Mouse (Mus musculus) heart, embryonic 16.5 days (tissue): ENCODE measurements around the gene BC003965. TPM values are rescaled to one million over a fixed set of nuclear protein-coding genes. Genes with fewer than 3 reads are reported as not detected.
A peak's percentile ranks its signal among the peaks of the same experiment; 100 is the strongest.

Source experiments
- ATAC-seq: fragments of 200-750 bp; cut with Nextera tagmentation; replicated peaks from 2 replicates; pipeline ENCODE4 v1.8.0; 2017; ENCODE audit warnings: moderate number of reproducible peaks; ENCODE audit not compliant: insufficient read depth, low FRiP score; ENCODE audit errors: extremely low read depth
- H3K27ac ChIP-seq: fragments of 300-500 bp; sonication (generic); 2 replicates; pipeline ENCODE4 v1.5.1; 2014; ENCODE audit warnings: mild to moderate bottlenecking, low read length, control low read depth, moderate library complexity
- H3K27me3 ChIP-seq: fragments of 300-500 bp; sonication (generic); 2 replicates; pipeline ENCODE4 v1.6.1; 2014; ENCODE audit warnings: low read length, mixed read lengths; ENCODE audit not compliant: control insufficient read depth, insufficient read depth
- H3K36me3 ChIP-seq: fragments of 300-500 bp; sonication (generic); 2 replicates; pipeline ENCODE4 v1.6.1; 2014; ENCODE audit not compliant: control insufficient read depth, insufficient read depth
- H3K4me1 ChIP-seq: fragments of 300-500 bp; sonication (generic); 2 replicates; pipeline ENCODE4 v1.6.1; 2014; ENCODE audit warnings: low read length, mixed read lengths; ENCODE audit not compliant: control insufficient read depth, insufficient read depth
- H3K4me2 ChIP-seq: fragments of 300-500 bp; sonication (generic); 2 replicates; pipeline ENCODE4 v1.6.1; 2014; ENCODE audit warnings: low read depth, mild to moderate bottlenecking, control low read depth, low read length
- H3K4me3 ChIP-seq: fragments of 300-500 bp; sonication (generic); 2 replicates; pipeline ENCODE4 v1.5.1; 2014; ENCODE audit warnings: mild to moderate bottlenecking, control low read depth, low read length
- H3K9ac ChIP-seq: fragments of 300-500 bp; sonication (generic); 2 replicates; pipeline ENCODE4 v1.6.1; 2014; ENCODE audit warnings: low read length, control low read depth
- H3K9me3 ChIP-seq: fragments of 300-500 bp; sonication (generic); replicated peaks from 2 replicates; pipeline ENCODE4 v1.6.1; 2016; ENCODE audit warnings: low read length; ENCODE audit not compliant: control insufficient read depth
- WGBS: fragments of 180-500 bp; shearing (Covaris S2); extraction: QIAGEN DNeasy Blood & Tissue Kit; methylation state at CpG from one replicate; pipeline ENCODE4 v1.1.7; 2014; 5-methylcytosine and 5-hydroxymethylcytosine counted together
- polyA plus RNA-seq: library from polyadenylated mRNA; unstranded; fragments of >200 nt; fragmentation: Nextera tagmentation; extraction: Ambion mirVana; gene quantifications from 2 replicates; pipeline ENCODE4 v1.2.1, GENCODE M21; 2015

The BC003965 gene
- polyA plus RNA-seq, 1 experiment from 2014 or later: 29.6 TPM

DNA sequence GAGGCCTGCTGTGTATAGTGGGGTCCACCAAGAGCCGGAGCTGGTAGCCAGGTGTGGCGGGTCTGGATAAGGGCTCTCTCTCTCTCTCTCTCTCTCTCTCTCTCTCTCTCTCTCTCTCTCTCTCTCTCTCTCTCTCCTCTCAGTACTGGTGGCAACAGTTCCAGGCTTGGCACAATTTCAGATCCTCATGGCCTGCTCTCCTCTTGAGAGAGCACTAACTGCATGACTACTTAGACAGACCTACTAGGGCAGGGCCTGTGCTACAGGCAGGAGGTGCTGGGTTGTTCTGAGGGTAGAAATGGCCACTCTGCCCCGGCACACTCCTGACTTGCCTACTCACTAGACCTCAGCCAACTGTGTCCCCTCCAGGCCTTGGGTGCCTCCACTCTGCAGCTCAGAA lies 11.8 kb upstream of the BC003965 start:
- no peak overlapping the region for H3K27ac ChIP-seq
- H3K27me3 ChIP-seq: 0 out of 2 replicates have a peak, but pooled peaks cover 2% of the 10 kb centered on the region
- WGBS: 79% methylated on average over 3 of the region's 3 CpGs
- no peak; the same call in 1 of the 2 replicates for ATAC-seq
- H3K4me3 ChIP-seq: no peak overlapping the region
- H3K4me2 ChIP-seq: no peak overlapping the region
- no peaks in the 10 kb centered on the region for H3K36me3 ChIP-seq
- H3K9ac ChIP-seq: no peak overlapping the region
- no peaks in the 10 kb centered on the region for H3K9me3 ChIP-seq
- H3K4me1 ChIP-seq: no peaks in the 10 kb centered on the region

DNA sequence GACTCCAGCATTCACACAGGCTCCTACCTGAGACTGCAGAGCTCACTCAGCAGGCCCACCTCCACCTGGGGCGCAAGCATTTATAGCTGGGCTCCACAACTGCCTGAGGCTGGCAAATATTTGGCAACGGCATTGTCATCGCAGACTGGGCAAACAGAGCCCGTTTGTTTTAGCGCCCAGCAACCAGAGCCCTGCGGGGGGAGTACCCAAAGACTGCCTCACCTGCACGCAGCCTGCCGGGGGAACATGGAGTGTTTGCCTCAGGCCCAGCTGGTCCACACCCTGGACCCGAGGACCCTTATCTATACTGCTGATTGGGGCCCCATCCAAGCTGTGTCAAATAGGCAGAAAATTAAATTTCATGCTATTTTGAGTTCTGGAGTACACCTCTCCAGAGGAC lies 8.9 kb upstream of the BC003965 start, which contains the start of gene Gm38655:
TSS of gene Gm38655 (minus strand) at position 61 of the 400 bp plus-strand sequence.
- H3K4me2 ChIP-seq: no peak within 1 kb of the TSS
- no peaks in the 10 kb centered on the region for H3K9me3 ChIP-seq
- no peaks in the 10 kb centered on the region for H3K4me1 ChIP-seq
- no peak within 1 kb of the TSS for H3K27ac ChIP-seq
- WGBS: 68% methylated on average over 9 of the region's 9 CpGs
- ATAC-seq: no peak
- H3K27me3 ChIP-seq: 0 out of 2 replicates have a peak, but pooled peaks cover 2% of the 10 kb centered on the region
- no peak within 1 kb of the TSS for H3K4me3 ChIP-seq
- no peak within 1 kb of the TSS for H3K9ac ChIP-seq
- H3K36me3 ChIP-seq: no peaks in the 10 kb centered on the region

DNA sequence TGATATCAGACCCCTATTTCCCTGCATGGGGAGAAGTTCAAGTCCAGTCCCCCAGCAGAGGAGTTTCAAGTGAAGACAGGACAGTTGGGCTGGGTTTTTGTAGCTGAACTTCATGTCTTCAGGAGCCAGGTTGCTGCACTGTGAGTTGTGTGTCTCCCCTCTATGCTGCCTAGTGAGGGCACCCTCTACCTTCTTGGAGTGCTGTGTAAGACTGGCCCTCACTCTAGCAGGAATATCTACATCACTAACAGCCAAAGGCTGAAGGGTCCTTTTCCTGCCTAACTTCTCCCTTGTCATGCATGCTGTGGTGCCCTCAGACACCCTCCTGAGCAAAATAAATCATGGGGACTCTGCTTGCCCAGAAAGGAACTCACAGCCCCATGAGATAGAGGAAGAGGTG lies 1.1 kb upstream of the BC003965 start:
- no peak for ATAC-seq
- H3K27ac ChIP-seq: no peak overlapping the region
- H3K4me3 ChIP-seq: no peak overlapping the region
- no peak overlapping the region for H3K9ac ChIP-seq
- peaks cover 2% of the 10 kb centered on the region; the same call in 1 of the 2 replicates for H3K36me3 ChIP-seq
- H3K9me3 ChIP-seq: no peaks in the 10 kb centered on the region
- H3K4me1 ChIP-seq: peaks cover 11% of the 10 kb centered on the region
- H3K4me2 ChIP-seq: peak overlapping the region; percentile 99
- H3K27me3 ChIP-seq: 0 out of 2 replicates have a peak, but pooled peaks cover 7% of the 10 kb centered on the region

DNA sequence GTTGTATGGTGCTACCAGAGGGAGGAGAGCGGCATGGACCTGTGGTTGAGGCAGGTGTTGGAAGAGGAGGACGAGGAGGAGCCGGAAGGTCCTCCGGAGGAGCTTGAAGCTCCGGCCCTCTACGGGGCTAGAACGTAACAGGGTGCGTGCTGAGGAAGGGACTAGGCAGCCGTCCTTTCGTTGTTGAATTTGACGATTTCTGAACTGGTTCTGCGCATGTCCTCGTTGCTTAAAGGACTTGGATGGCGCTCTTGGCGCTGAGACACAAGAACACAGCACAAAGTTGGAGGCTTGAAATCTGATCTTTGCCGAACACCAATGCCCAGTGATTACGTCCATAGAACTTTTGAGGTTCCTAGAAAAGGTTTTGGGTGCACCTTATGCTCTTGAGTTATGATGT lies 607 bp downstream of the BC003965 start:
- WGBS: 6% methylated on average over 17 of the region's 17 CpGs
- no peaks in the 10 kb centered on the region for H3K9me3 ChIP-seq
- peak overlapping the region; percentile 99 for H3K4me2 ChIP-seq
- peaks cover 2% of the 10 kb centered on the region; the same call in 1 of the 2 replicates for H3K36me3 ChIP-seq
- H3K27me3 ChIP-seq: 0 out of 2 replicates have a peak, but pooled peaks cover 7% of the 10 kb centered on the region
- H3K4me3 ChIP-seq: peak overlapping the region; percentile 94
- no peak for ATAC-seq
- peaks cover 21% of the 10 kb centered on the region for H3K4me1 ChIP-seq
- peak overlapping the region; percentile 71 for H3K27ac ChIP-seq
- H3K9ac ChIP-seq: peak overlapping the region; percentile 93

DNA sequence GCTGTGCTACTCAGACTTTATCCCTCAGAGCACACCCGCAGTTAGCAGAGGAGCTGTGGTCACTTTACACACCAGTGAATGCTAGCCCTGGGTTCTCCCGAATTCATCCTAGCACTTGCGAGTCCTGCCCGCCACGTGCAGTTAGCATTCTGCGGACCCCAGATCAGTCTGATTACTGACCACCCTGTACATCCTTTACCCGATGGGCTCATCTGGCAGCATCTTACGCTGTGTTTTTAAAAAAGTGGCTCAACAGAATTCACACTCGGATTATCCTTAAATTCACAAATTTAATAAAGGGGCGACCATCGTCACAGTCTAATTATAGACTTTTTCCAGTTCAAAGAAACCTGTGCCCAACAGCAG lies 3.4 kb downstream of the BC003965 start:
- Histone ChIP-seq H3K27me3 (0 out of 2 replicates have a peak, but pooled peaks cover 3% of the 10 kb centered on the region), H3K27ac (peak overlapping the region; percentile 84), H3K36me3 (peaks cover 5% of the 10 kb centered on the region; the same call in 1 of the 2 replicates), H3K4me3 (peak overlapping the region; percentile 90), H3K9ac (peak overlapping the region; percentile 95), H3K4me1 (peaks cover 22% of the 10 kb centered on the region), H3K4me2 (peak overlapping the region; percentile 79), H3K9me3 (no peaks in the 10 kb centered on the region)
- no peak for ATAC-seq
- 6% methylated on average over 11 of the region's 11 CpGs for WGBS

DNA sequence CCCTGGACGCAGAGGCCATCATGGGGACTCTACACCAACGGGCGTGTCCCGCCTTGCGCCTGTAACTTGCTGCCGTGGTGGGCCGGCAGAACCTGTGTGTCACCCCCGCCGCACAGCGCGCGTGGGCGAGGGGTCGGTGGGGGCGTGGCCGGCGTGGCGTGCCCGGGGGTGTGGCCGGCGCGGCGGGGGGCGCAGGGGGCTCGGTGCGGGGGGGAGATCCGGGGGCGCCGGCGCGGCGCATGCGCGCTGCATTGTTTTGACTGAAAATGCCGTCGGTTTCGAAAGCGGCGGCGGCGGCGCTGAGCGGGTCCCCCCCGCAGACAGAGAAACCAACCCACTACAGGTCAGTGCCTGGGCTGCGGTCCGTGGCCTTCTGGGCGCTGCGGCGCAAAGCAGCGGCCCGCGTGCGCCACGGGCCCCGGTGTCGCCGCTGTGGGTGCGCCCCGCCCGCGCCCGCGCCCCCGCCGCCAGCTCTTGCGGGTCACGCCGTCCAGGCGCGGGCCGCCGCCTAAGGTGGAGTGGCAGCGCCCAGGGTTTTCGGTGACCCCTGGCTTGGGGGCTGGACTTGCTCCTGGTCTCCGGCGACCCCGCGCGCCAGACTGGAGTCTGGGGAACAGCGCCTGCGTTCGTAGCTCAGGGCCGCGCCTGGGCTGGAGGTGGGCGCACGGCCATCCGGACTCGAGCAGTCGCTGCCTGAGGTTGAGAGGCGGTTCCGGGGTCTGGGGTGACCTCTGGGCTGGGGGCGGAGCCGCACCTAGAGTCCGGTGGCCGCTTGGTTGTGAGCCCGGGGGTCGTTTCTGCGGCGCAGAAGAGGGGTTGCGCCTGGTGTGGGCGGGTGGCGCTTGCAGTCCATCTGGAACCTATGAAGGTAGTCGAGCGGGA lies 4.0 kb downstream of the BC003965 start, which contains the start of gene Unkl:
TSS of gene Unkl (plus strand) at position 248 of the 882 bp plus-strand sequence.
- peak within 1 kb of the TSS; percentile 95 for H3K9ac ChIP-seq
- H3K4me1 ChIP-seq: peaks cover 22% of the 10 kb centered on the region
- under 1% methylated on average over 81 of the region's 104 CpGs for WGBS
- H3K4me2 ChIP-seq: peak within 1 kb of the TSS; percentile 79
- no peaks in the 10 kb centered on the region for H3K27me3 ChIP-seq
- peak; percentile 66 for ATAC-seq
- H3K36me3 ChIP-seq: peaks cover 6% of the 10 kb centered on the region; the same call in 1 of the 2 replicates
- peak within 1 kb of the TSS; percentile 84 for H3K27ac ChIP-seq
- H3K4me3 ChIP-seq: peak within 1 kb of the TSS; percentile 90
- no peaks in the 10 kb centered on the region for H3K9me3 ChIP-seq

DNA sequence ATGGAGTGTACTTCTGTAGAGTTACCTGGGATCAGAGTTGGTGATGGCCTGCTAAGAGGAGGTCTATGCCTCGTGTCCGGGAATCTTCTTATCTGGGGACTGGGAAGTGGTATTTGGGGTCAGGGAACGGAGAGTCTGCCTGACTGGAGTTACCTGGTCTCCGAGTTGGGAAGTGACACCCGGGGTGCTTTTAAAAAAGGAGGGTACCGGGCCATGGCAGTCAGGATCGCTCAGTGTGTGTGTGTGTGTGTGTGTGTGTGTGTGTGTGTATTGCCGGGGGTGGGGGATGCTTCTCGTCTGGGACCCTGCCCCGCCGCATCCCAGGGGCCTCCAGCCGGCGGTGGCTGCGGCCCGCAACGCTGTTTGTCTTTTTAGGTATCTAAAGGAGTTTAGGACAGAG lies 4.7 kb downstream of the BC003965 start:
- Histone ChIP-seq H3K4me1 (peaks cover 22% of the 10 kb centered on the region), H3K9ac (peak overlapping the region; percentile 95), H3K36me3 (peaks cover 8% of the 10 kb centered on the region; the same call in 1 of the 2 replicates), H3K4me3 (peak overlapping the region; percentile 90), H3K9me3 (no peaks in the 10 kb centered on the region), H3K4me2 (peak overlapping the region; percentile 79), H3K27ac (no peak overlapping the region), H3K27me3 (no peaks in the 10 kb centered on the region)
- no peak for ATAC-seq
- 4% methylated on average over 15 of the region's 16 CpGs for WGBS

DNA sequence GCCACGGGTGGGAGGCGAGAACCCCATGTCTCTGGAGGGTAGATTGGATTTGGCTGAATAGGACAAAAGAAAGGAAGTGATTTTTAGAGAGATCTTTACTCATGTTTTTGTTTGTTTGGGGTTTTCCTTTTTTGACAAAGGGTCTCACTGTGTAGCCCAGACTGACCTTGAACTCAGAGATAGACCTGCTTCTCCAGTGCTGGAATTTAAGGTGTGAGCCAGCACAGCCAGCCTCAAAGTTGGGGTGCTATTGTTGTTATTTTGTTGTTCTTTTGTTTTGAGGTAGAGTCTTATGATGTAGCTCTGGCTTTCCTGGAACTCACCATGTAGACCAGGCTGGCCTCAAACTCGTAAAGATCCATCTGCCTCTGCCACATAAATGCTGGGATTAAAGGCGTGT lies 18.0 kb downstream of the BC003965 start:
- H3K4me2 ChIP-seq: no peak overlapping the region
- H3K27ac ChIP-seq: no peak overlapping the region
- no peak overlapping the region for H3K9ac ChIP-seq
- no peak overlapping the region for H3K4me3 ChIP-seq
- H3K36me3 ChIP-seq: peaks cover 34% of the 10 kb centered on the region
- no peaks in the 10 kb centered on the region for H3K4me1 ChIP-seq
- no peaks in the 10 kb centered on the region for H3K27me3 ChIP-seq
- WGBS: 91% methylated on average over 4 of the region's 4 CpGs
- no peaks in the 10 kb centered on the region for H3K9me3 ChIP-seq
- no peak for ATAC-seq

DNA sequence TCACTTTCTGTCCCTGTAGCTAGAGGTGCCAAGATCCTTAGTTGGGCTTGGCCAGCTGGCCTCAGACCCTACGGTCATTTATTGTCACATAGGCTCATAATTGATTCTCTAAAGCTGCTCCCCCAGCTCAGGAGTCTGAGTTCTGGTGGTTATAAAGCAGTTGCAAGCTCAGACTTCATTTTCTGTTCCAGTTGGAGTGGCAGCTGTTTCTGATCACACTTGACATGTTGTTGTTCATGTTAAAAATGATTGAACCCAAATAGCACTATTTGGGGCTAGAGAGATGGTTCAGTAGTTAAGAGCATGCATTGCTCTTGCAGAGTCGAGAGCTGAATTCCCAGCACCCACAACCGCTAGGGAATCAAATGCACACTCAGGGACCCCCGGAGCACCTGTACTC lies 25.7 kb downstream of the BC003965 start:
- H3K4me1 ChIP-seq: no peaks in the 10 kb centered on the region
- peaks cover 41% of the 10 kb centered on the region for H3K36me3 ChIP-seq
- no peak overlapping the region for H3K27ac ChIP-seq
- H3K9ac ChIP-seq: no peak overlapping the region
- no peak for ATAC-seq
- 95% methylated on average over 4 of the region's 4 CpGs for WGBS
- H3K4me3 ChIP-seq: no peak overlapping the region
- no peak overlapping the region for H3K4me2 ChIP-seq
- no peaks in the 10 kb centered on the region for H3K27me3 ChIP-seq
- no peaks in the 10 kb centered on the region for H3K9me3 ChIP-seq
